Mouse (Mus musculus): Measurements from ENCODE around the gene Ftsj3.

DNA sequence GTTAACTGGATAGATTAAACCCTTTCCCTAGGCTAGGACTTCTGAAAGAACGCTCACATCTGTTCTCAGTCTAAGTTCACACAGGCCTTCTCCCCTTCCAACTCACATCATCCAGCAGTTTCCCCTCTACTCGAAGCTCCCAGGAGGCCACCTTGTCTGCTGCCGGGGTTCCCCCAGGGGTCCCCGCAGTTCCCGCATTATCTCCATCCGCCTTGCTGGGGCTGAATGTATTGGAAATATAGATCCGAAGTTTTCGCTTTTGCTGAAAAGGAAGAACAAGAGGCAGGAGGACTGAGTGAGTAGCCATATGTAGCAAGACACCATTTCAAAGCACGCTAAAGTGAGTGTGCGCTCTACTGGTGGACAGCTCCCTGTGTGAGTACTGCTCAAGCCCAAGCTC is 10.6 kb upstream of the Ftsj3 start:
- TF ChIP-seq CTCF (IDR thresholded peaks at IDR 0.05; ENCODE audit: extremely low read depth, insufficient read depth, insufficient read length, insufficient replicate concordance) = no peak
- no peak for TF ChIP-seq POLR2A (IDR thresholded peaks at IDR 0.05; ENCODE audit: low read depth, low read length)
